Mouse (Mus musculus): ENCODE data around the gene Myom3.
"Not testable (repeated sequence)": the region's sequence is repeated elsewhere in the genome, so short reads cannot be mapped to it uniquely, and the experiment has no call there.

Myom3 gene

DNA sequence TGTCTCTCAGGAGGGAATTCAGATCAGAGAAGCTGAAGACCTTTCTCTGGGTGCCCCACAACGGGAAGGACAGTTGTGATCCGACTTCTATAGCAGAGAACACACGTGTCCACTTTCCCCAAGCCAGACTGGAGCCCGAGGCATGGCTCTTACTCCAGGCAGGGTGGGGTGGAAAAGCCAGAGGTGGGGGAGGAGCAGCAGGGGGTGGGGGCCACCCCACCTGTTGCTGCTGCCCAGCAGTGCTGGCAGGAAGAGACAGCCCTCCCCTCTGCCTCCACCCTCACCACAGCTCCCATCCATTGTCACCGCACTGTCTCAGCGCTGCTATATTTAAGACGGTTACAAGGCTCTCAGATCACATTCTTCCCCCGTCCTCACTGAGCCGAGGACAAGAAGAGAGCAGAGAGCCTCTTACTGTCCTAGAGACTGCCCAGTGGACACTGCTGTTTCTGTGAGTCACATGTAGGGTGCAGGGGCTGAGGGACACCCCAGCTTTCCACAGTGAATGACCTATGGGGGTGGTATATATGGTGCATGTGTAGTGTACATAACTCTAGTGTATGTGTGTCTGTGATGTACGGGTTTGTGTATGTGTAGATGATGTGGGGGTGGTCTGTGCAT, at the start of gene Myom3:
Gene Myom3 (plus strand): TSS at position 360 of the 621 bp plus-strand sequence.
- no peak for DNase-seq (ENCODE audit: extremely low read depth, low read depth, low spot score)

DNA sequence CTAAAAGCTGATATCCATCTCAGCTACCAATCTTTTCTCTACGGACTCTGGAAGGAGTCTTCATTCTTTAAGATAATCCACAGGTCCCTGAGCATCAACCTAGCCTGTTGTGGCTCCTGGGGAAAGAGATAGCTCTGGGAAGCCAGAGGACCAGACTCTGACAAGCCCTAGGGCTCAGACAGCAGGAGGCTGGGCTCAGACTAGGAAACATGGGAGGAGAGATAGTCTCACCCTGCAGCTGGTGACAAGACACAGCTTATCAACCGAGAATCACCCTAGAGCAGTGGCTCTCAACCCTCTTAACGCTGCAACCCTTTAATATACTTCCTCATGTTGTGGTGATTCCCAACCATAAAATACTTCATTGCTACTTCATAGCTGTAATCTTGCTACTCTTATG, 49.1 kb upstream of the Myom3 start:
- DNase-seq (ENCODE audit: extremely low read depth, low read depth, low spot score): no peak

DNA sequence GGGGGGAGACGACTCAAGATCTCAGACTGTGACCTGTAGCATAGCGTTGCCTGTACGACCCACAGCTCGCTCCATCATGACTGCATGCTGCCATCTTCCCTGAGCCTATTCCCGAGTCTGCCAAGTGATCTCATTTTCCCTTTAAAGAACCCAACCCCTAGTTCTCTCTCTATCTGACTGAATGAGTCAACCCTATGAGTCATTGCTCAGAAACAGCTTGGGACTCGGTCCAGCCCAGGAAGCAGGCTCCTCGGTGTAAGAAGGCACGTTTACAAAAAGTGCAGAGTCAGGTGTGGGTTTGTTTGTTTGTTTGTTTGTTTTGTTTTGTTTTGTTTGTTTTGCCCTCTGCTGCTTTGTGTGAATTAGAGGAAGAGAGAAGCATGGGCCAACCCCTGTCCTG, 44.7 kb upstream of the Myom3 start:
- DNase-seq (ENCODE audit: extremely low read depth, low read depth, low spot score): no peak

DNA sequence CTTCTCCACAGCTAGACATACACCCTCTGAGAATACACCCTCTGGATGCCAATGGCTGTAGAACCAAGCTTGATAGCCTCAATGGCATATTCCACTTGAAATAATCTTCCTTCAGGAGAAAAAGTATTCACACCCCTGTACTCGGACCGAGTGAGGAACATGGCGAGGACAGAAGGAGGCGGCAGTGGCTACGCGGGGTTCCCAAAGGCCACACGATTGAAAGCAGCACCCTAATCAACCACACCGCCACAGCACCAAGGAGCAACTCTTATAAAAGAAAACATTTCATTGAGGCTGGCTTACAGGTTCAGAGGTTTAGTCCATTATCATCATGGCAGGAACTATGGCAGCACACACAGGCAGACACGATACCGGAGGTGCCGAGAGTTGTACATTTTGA, 43.1 kb upstream of the Myom3 start:
- not testable (repeated sequence) for DNase-seq (ENCODE audit: extremely low read depth, low read depth, low spot score)

DNA sequence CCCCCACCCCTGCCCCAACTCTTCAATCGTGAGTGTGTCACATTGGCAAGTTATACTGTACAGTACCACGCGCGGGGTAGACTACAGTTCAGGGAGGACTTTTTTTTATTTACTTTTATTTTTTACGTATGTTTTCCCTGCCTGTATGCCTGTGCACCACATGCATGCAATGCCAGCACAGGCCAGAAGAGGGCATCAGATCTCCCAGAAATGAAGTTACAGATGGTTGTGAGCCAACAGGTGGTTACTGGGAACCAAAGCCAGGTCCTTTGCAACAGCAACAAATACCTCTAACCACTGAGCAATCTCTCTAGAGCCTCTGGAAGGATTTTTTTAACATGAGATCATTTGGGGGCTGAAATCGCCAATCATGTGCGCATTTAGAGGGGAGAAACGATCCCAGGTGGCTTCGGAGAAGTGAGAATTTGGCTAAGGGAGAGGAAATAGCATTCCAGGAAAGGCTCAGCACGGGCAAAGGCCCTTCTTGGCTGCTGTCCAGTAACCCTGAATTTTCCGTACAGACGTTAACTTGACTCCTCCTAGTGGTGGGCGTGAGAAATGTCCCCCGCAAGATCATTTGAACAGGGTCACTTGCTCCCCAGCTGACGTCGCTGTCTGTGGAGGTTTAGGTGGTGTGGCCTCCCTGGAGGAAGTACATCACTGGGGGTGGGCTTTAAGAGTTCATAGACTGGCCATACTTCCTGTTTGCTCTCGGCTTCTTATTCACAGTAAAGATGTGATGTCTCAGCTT, 36.8 kb upstream of the Myom3 start:
- DNase-seq (ENCODE audit: extremely low read depth, low read depth, low spot score): no peak

DNA sequence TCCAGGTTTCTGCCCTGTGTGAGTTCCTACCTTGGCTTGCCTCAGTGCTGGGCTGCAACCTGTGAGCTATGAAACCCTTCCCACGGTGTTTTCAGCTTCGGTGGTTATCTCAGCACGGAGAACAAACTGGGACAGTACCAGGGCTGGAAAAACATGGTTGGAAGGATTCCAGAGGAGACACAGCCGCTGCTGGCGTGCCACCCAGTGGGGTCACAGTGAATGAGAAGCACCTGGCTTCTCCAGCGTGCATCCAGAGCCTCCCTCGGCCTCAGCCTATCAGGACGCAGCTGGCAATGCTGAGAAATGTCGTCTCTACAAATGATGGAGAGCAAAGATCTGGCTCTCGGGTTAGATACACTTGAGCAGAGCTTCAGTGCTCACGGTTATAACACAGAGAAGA, 33.1 kb upstream of the Myom3 start:
- no peak for DNase-seq (ENCODE audit: extremely low read depth, low read depth, low spot score)

DNA sequence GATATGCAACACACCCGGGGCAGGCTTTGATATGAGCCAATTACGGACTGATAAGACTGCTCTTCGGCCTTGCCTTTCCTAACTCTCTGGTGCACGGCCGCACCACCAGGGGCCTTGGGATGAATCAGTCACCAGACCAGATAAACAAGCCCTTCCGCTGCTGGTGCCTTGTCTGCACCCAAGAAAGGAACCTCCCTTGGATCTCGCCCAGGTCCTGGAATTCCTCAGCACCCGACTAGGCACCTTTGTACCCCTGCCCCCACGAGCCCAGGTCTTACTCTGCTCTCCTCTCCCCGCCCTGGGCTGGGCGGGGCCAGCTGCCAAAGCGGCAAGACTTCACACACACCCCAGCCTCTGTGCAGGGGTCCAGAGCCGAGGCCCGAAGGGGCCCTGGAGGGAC, 31.7 kb upstream of the Myom3 start, which contains the start of gene Il22ra1:
Gene Il22ra1 (plus strand): TSS at position 356 of the 400 bp plus-strand sequence.
- DNase-seq (ENCODE audit: extremely low read depth, low read depth, low spot score): no peak

DNA sequence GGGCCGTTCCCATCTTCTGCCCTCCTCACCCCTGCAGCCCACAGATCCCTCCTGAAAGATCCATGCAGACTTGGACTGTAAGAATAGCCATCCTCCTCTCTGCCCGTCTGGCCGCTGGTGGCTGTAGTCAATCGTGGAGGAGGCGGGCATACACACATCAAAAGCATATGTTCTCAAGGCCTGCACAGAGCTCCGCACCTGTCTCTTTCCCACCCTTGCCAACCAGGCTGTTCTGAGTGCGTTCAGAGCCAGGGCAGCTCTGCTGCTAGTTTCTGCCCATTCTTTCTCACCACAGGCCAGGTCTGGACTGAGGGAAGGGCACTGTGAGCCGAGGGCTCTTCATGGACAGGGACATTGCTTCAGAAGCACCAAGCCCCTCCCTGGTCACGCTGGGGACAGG, 29.3 kb upstream of the Myom3 start:
- DNase-seq (ENCODE audit: extremely low read depth, low read depth, low spot score): no peak

DNA sequence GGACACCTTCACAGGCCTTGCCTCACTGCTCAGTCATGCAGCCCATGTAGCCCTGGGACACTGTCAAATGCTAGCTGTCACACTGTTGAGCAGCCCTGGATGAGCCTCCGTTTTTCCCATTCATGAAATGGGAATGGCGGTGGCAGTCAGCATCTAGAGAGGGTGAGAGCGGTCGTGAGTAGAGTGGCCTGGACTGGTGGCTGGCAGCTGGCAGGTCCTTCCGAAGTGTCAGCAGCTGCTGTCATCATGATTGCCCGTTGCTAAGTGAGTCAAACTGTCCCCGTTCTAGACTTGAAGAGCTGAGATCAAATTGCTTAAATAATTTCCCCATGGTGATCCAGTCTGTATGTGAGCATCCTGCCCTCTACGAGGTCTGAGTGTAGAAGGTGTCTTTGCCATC, 28.6 kb upstream of the Myom3 start:
- DNase-seq (ENCODE audit: extremely low read depth, low read depth, low spot score): no peak

DNA sequence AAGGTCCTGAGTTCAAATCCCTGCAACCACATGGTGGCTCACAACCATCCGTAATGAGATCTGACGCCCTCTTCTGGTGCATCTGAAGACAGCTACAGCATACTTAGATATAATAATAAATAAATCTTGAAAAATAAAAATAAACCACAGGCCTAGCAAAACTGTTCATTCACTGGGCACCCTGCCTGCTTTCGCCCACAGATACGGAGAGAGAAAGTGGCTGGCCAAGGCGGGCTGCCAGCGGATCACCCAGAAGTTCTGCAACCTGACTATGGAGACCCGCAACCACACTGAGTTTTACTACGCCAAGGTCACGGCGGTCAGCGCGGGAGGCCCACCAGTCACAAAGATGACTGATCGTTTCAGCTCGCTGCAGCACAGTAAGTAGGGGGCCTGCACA, 25.6 kb upstream of the Myom3 start:
- no peak for DNase-seq (ENCODE audit: extremely low read depth, low read depth, low spot score)

DNA sequence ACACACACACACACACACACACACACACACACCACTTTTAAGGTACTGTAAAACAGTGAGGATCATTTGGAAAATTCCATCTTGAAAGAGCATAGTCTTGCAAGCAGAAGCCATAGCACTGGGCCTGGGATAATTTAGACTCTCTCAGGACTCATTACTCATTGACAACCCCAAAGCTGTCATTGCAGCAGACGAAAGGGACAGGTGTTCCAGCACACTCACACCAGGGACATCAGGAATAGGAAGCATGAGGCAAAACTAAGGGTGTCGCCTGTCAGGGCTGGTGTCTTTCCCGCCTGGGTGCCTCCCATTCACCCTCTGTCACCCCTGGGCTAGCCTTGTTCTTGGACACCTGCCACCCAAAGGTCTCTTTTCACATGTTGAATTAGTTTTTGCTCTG, 22.6 kb upstream of the Myom3 start:
- DNase-seq (ENCODE audit: extremely low read depth, low read depth, low spot score): no peak

DNA sequence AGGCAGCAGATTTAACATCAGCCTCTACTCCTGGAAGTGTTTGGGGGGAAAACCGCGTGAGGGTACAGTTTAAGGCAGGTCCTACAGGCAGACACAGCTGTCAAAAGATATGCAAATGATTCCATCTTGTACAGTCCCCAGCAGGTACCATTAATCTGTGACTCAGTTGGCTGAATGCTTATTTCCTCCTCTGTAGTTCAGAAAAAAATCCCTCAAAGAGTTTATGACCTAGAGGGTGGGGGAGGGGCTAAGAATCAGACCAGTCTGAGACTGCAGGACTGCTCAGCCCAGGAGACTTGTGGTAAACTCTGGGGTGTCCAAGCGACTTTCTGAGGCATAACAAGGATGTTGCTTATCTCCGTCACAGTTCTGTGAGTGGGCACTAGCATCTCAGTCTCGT, 21.3 kb upstream of the Myom3 start:
- no peak for DNase-seq (ENCODE audit: extremely low read depth, low read depth, low spot score)

DNA sequence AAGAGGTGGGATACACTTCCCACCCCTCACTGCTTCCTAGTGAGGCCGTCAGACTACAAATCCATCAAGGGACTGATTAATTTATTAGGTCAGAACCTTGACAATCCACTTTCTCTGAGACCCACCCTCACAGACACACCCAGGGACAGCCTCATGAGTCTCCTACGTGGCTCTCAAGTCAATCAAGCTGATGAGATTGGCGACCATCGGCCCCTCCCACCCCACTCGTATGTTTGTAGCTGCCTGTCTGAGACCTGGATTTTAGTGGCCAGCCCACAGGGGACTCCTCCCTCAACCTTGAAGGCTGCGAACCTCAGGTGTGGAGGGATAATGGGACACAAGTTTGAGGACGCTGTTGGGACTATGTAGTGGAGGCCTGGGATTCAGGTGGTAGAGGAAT, 20.4 kb upstream of the Myom3 start:
- DNase-seq (ENCODE audit: extremely low read depth, low read depth, low spot score): no peak

DNA sequence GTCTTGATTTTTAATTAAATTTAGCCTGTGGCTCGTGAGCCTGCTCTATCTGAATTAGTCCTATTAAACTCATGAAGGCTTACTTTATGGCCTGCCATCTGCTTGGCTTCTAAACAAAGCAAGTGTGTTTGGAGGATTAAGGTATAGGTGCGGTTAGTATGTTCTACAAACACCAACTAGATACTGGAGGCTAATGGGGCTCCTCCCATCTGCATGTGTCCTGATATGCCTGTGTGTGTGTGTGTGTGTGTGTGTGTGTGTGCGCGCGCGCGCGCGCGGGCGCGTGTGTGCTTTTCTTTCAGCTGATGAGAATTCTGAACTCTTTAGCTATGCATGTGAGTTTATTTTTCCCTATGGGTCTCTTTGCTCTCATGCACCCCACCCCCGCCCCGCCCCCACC, 19.8 kb upstream of the Myom3 start:
- DNase-seq (ENCODE audit: extremely low read depth, low read depth, low spot score): no peak

DNA sequence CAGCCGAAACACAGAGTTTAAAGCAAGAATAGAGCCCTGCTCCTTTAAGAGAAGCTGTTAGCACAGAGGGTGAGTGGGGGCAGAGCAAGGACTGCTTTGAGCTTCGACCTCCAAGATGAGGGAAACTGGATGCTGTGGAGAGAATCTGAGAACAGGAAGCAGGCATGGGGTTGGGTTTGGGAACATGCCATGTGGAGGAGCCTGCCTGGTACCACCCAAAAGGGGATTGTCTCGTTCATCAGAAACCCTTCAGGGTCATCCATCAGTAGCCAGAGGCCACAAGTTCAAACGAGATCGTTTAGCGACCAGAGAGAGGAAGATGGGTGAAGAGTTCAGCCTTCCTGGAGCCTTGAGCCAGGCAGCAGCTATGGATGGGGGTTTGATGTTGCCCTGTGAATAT, 16.0 kb upstream of the Myom3 start:
- no peak for DNase-seq (ENCODE audit: extremely low read depth, low read depth, low spot score)

DNA sequence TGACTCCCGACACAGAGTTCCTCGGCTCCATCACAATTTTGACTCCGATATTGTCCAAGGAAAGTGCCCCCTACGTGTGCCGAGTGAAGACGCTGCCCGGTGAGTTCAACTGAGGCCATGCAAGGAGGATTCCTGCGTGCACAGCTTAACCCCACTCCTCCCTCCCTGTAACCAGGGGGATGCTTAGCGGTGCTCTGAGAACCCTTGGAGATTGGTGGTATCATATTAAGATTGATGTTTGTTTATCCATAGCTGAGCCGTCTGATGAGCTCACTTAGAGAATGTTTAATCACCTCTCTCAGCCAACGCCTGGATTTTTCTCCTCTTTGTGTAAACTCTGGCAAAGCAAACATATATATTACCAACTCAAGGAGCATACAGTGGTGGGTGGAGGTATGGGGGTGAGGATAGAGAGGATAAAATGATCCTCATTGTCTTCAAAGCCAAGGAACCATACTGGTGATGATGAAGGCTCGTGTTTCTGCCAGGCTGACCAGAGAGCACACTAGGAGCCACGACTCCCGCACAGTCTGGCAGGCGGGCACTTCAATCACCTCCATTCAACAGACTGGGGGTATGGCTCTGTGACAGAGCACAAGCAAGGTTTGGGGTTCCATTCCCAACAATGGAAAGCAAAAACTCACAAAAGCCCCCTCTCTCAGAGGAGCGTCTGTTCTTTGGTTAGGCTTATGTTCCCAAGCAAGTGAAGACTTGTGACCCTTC, 14.6 kb upstream of the Myom3 start:
- no peak for DNase-seq (ENCODE audit: extremely low read depth, low read depth, low spot score)

DNA sequence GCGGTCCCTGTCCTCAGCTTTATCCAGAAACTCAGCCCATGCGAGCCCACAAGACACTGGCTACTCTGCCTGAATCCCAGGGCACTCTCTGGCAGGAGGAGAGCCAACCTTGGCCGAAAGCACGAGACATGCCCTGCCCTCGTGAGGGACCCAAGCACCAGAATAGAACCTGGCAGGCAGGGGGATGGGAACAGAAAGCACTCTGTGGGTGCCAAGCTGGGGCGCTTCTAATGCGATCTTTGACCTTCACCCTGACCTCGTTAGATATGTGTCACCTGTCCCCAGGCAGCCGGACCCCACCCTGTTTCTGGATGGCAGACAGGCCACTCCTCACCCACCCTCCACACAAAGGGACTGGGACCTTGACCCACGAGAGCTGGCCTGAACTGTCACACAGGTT, 13.9 kb upstream of the Myom3 start:
- no peak for DNase-seq (ENCODE audit: extremely low read depth, low read depth, low spot score)

DNA sequence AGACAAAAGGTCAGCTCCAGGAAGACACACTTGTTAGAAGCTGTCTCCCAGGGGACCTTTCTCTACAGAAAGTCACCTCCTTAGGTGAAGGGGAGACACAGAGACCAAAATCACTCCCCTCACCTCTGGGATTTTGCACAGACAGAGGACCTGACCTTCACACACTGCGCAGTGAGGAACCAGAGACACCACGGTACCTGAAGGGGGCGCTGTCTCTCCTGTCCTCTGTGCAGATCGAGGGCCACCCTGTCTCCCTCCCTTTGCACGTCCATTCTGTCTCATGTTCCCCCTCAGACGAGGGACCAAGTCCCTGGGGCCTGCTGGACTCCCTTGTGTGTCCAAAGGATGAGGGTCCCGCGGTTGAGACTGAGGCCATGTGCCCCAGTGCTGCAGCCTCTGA, 8.6 kb upstream of the Myom3 start:
- no peak for DNase-seq (ENCODE audit: extremely low read depth, low read depth, low spot score)

DNA sequence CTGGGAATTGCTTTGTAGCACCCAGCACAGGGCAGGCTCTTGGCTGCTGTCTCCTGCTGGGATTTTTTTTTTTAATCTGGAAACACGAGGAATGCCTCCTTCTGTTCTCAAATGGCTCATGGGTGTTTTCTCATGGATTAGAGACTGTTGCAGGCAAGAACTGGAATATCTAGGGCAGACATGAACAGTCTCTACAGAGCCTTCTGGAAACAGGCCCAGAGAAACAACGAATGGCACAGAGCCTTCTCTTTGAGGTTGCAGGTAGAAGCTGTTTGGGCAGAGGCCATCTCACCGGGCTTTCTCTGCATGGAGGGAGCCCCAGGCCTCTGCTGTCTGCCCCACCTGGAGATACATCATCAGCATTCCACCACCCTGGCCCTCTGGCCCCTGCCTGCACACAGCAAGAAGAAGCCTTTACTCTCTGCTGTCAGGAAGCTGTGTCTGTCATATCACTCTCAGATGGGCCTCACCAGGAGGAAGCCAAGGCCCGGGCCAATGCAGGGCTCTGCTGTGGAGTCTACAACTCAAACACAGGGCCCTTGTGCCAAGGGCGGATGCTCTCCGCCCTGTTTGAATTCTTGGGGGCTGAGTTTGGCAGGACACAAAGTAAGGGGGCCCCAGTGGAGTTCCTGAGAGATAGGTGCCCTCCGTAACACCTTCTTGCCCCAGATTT, 7.3 kb upstream of the Myom3 start:
- DNase-seq (ENCODE audit: extremely low read depth, low read depth, low spot score): peak; percentile 89

DNA sequence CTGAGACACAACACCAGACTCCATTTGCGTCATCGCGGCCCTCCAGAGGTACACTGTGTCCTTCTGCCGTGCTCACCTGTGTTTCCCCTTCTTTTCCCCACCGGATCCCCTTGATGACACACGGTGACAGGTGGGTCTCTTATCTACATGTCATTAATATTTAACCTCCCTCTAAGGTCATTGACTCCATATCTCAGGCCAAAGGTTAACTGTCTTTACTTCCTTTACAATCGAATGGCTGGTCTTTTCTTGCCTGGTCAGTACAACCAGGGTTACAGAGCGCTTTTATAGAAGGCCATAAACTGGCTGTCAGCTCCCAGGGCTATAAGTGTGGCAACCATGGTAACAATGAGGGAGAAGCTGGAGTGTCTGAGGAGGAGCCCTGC, 6.7 kb upstream of the Myom3 start:
- no peak for DNase-seq (ENCODE audit: extremely low read depth, low read depth, low spot score)

DNA sequence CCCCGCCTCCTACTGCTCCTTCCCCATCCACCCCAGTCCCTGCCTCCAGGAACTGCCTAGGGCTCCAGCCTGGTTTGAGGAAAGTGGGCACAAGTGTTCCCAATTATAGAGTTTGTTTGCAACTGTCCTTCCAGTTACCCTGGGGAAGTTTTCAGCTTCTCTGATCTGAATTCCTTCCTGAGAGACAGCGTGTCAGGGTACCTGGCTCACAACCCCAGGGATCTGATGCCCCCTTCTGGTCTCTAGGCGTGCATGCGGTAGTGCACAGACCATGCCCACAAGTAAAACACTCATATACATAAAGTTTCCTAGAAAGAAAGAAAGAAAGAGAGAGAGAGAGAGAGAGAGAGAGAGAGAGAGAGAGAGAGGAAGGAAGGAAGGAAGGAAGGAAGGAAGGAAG, 1.2 kb upstream of the Myom3 start:
- DNase-seq (ENCODE audit: extremely low read depth, low read depth, low spot score): no peak

DNA sequence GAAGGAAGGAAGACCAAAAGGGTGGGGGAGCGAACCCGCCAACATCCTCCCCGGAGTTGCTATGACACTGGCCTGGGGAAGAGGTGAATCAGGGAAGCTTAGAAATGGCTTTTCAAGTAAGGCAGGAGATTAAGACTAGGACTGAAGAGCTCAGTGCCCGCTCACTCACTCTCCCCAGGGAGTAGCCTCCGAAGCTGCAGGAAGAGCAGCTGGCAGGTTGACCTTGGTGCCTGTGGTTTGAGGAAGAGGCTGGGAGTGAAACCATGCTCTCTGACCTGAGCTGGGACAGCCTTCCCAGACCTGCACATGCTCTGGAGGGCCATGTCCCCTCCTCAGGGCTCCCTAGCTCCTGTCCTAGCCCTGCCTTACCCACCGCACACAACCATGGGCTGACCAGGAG, 690 bp upstream of the Myom3 start:
- DNase-seq (ENCODE audit: extremely low read depth, low read depth, low spot score): no peak
